Mouse (Mus musculus) cerebellum, postnatal 14 days (tissue): ENCODE measurements around the gene Tdrkh.

Experiments
- DNase-seq, 2 experiments: peaks; one replicate each; pipeline ENCODE4 v3.0.0; 2021; ENCODE audit warnings: mixed read lengths in 2 of 2

The Tdrkh gene

GRCm38 (mm10) chr3:94413031-94413679 lies at the start of gene Tdrkh:
Tdrkh (plus strand) TSS chr3:94413273.
- peak; percentile 98 for DNase-seq

DNA sequence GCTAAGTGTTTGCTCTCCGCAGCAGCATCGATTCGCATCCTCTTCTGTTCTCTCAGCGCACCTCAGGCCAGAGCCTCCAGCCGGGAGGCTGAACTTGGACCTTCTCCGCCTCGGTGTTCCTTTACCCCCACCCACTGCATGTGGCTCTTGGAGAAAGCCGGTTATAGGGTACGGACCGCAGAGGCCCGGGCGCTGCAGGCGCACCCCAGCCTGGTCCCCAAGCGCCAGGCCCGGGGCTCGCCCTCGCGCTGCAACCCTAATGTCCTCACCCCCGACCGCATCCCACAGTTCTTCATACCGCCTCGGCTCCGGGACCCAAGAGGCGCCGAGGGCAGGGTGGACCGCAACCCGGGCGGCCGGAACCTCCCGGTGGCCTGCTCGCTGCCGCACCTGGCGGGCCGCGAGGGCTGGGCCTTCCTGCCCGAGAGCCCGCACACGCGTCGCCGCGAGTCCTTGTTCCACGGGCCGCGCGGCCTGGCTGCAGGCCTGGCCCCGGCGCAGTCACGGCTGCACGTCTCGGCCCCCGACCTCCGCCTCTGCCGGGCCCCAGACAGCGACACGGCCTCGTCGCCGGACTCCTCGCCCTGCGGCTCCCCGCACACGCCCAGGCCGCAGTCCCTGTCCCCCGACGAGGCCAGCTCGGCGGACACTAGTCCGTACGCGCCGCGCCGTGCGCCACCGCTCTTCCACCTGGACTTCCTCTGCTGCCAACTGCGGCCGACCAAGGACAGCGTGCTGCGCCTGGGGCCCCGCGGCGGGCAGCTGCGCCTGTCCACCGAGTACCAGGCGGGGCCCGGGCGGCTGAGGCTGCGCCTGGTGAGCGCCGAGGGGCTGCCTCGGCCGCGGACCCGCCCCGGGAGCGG lies 49.6 kb upstream of the Tdrkh start:
- DNase-seq: peak; percentile 70 to 72

- DNase-seq: peak in 1 of 2 experiments; percentile 57
These were observed 48.9 kb upstream of the Tdrkh start for GRCm38 (mm10) chr3:94364154-94364526.

DNA sequence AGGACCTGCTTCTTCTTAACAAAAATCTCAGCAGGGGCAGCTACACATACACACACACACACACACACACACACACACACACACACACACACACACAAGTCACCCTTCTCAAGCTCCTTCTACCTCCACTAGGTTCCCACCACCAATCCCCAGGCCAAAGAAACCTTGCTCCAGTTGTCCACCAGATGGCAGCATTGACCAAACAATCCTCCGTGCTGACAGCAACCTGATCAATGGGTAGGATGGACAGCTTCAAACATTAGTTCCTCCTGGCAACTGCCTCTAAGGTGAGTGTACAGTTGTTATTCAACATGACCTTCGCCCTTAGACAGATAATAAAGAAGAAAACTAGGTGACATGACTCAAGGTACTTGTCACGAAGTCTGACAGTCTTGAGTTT lies 46.3 kb upstream of the Tdrkh start:
- peak; percentile 89 to 92 for DNase-seq

GRCm38 (mm10) chr3:94367511-94367910 lies 45.6 kb upstream of the Tdrkh start:
- DNase-seq: no peak

DNA sequence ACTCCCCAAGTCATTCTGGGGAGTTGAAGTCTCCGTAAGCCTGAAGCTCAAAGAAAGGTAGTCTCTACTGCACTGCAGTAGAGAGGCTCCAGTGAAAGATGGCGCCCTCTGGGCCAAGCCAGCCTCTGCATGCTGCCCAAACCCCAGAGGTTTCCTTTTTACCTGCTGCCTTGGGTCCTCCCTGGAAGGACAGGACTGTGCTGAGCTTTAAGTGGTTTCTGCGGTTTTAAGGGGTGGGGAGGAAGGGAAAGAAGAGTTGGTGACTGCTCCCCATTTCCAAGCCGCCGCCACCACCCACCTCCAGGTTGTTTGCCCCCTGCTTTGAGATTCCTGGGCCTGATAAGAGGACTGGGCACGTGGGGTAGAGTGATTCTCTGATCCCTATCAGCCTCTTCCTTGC lies 44.4 kb upstream of the Tdrkh start:
- DNase-seq: no peak

GRCm38 (mm10) chr3:94369709-94370108 lies 43.4 kb upstream of the Tdrkh start:
- no peak for DNase-seq

- peak; percentile 77 to 92 for DNase-seq
These were observed 41.4 kb upstream of the Tdrkh start for GRCm38 (mm10) chr3:94371637-94372036.

GRCm38 (mm10) chr3:94372038-94372437 lies 41.0 kb upstream of the Tdrkh start:
- no peak for DNase-seq

DNA sequence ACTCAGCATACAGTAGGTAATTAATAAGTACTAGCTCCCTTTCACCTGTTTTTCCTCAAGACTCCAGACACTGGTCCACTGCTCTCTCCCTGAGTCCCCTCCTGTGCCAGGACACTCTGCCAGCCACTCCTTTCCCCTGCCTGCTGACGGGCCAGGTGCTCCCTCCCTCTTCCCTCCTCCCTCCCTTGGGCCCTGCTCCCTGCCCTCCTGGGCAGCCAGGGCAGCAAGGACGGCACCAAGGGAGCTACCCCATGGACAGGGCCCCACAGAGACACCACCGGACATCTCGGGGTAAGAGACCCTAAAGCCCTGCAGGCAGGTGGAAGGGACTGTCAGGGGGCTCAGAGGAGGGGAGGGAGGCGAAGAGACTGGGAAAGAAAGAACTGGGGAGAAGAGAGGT lies 40.4 kb upstream of the Tdrkh start, which contains the start of gene Rorc:
Gene Rorc (plus strand): TSS at position 154 of the 400 bp plus-strand sequence.
- DNase-seq: peak; percentile 52 to 65

GRCm38 (mm10) chr3:94373090-94373489 lies 40.0 kb upstream of the Tdrkh start:
- peak in 1 of 2 experiments; percentile 42 for DNase-seq

DNA sequence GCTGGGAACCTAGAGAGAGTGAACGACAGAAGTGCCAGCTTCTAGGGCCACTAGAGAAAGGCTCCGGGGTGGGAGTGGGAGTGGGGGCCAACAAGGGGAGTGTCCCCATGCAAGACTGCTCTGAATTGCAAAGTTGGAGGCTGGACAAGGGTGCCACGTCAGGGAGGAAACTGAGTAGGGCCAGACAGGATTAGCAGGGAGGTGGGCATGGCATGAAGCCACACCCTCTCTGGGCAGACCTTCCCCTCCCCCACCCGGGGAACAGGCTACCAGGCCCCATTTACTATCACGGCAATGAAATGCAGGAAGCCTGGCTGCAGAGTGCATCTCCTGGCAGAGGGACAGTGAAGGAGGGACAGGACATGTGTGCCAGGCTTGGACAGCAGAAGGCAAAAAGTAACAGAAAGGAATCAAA lies 39.5 kb upstream of the Tdrkh start:
- DNase-seq: peak; percentile 79 to 84

DNA sequence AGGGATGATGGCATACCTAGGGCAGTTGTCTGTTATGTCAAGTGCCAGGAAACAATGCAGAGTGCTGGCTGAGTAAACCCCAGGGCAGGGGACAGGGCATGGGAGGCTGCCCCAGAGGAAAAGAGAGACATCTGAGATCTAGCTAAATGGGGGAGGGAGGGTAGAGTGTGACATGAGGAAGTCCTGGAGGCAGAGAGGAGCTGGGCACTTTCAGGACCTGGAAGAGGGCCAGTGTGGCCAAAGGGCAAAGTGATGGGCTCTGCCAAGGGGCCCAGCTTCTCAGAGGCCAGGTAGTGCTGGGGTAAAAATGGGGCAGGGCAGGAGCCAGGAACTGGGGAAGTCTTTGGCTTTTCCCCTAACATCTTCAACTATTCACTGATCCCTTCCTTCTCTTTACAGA lies 38.4 kb upstream of the Tdrkh start:
- DNase-seq: peak in 1 of 2 experiments; percentile 38

DNA sequence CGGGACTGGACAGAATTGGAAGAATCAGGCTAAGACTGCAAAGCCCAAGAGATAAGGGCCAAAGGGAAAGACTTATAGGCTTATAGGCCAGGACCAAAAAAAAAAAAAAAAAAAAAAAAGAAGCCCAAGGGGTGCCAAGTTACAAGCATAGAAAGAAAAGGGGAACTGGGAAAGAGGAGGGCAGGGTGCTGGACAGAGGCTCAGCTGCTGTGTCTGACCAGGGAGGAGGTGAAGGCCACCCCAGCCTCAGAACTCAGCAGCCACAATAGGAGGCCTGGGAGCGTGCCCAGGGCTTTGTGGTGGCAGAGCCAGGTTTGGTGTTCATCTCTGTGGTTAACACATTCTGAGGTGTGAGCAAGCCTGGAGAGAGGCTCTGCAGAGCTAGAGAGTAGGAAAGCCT lies 37.9 kb upstream of the Tdrkh start:
- DNase-seq: peak; percentile 39 to 45

DNA sequence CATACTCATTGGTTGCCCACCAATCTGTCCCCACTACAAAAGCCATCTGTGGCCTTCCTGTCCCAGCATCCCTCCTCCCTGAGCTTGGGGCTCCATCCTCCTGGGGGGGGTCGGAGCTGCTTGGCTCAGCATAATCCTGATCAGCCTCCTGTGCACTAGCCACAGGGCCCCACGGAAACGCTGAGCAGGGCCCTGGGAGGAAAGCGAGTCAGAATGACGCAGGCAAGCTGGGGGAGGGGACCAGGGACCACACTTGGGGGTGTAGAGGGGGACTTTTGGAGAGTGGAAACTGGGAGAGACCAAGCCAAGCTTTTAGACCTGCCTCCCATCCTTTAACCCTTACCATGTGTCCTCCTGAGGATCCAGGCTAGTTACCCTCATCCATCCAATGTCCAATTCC lies 37.2 kb upstream of the Tdrkh start:
- DNase-seq: no peak

GRCm38 (mm10) chr3:94377028-94377923 lies 35.8 kb upstream of the Tdrkh start:
- no peak for DNase-seq

- DNase-seq: no peak
These were observed 33.1 kb upstream of the Tdrkh start for GRCm38 (mm10) chr3:94379831-94380510.

- DNase-seq: no peak
These were observed 30.8 kb upstream of the Tdrkh start for GRCm38 (mm10) chr3:94382308-94382707.

DNA sequence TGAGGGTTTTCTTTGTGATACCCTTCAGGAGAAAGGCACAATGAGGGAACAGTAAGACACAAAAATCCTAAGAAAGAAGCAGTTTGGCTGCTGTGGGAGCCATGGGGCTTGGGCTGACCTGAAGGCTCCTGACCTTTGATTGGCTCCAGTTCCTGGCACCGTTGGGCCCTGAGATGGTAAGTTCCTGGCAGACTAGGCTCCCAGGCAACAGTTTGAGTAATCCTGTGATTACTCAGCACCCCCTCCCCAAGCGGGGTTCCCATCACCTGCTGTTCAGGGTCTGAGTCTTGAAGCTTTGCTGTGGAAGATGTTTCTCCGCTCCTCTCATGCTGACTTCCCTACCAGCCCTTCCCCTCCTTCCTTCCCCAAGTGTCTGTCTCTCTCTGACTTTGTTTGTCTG lies 29.6 kb upstream of the Tdrkh start:
- DNase-seq: no peak

DNA sequence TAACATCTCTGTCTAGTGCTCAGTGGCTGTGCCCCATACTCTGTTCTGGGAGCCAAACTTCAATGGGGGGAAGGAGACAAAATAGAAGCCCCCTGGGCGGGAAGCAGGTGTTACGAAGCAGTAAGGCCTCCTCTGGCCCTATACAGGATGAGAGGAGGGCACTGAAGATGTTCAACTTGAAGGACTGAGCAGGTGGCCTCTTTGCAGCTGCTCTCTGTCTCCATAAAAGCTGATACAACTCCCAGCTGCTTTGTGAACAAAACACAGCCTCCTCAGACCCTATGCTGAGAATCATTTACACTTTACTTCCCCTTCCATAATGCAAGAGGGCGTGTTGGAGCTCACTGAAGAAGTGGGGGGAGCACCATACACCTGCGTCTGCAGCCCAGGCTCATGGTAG lies 26.4 kb upstream of the Tdrkh start:
- no peak for DNase-seq

DNA sequence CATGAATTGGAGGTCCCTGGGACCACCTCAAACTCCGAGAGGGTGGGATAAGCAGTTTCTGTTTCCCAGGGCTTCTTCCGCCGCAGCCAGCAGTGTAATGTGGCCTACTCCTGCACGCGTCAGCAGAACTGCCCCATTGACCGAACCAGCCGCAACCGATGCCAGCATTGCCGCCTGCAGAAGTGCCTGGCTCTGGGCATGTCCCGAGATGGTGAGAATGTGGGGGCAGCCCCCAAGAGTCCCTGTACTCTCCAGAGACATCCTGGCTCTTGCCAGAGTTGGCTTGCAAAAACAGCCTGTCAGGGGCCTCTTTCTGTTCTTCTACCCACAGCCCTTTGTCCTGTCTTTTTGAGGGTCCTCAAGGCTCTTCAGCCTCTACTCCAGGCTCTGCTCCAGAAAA lies 25.7 kb upstream of the Tdrkh start:
- no peak for DNase-seq

GRCm38 (mm10) chr3:94388047-94388446 lies 25.0 kb upstream of the Tdrkh start:
- DNase-seq: no peak
